Mouse (Mus musculus) heart, postnatal 14 days (tissue): ENCODE results near the gene B130006D01Rik. TPM values are rescaled to one million over a fixed set of nuclear protein-coding genes. Genes with fewer than 3 reads are reported as not detected.

ENCODE experiments used
- DNase-seq, 2 experiments: peaks; one replicate each; pipeline ENCODE4 v3.0.0; 2021 to 2022
- intact Hi-C: fragments of 180-260 bp; cut with DNase I; formaldehyde crosslinking; loops from one replicate; pipeline ENCODE4 v1.15.1; 2025
- long read RNA-seq, 2 experiments: library from polyadenylated mRNA; stranded (forward); transcript quantifications; one replicate each; pipeline ENCODE4 v2.0.0; 2021
- total RNA-seq, 2 experiments: library from RNA; stranded (reverse); gene quantifications; 2 replicates each; pipeline ENCODE4 v1.2.3; 2021

Gene B130006D01Rik
- under 1 TPM; 0.53 to 0.61 TPM for total RNA-seq
- long read RNA-seq, experiment 1: 0 reads
- long read RNA-seq, experiment 2: 0 reads

DNA sequence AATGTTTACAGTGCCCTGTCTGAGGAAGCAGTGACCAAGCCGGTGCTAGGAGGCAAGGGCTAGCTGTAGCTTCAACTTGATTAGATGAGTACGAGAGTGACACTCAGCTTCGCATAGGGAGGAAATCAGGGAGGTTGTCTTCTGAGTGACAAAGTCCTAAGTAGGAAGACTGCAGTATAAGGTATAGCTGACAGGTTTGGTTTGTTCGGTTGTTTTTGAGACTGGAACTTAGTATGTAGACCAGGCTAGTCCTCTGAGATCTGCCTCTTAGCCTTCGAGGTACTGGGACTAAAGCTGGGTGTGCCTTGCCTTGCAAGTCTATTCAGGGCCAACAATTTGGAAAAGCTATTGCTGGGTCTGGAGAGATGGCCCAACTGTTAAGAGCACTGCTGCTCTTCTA, at the start of gene B130006D01Rik:
TSS of gene B130006D01Rik (plus strand) at position 301 of the 400 bp plus-strand sequence.
- intact Hi-C loops: no loop called here
- DNase-seq: no peak

DNA sequence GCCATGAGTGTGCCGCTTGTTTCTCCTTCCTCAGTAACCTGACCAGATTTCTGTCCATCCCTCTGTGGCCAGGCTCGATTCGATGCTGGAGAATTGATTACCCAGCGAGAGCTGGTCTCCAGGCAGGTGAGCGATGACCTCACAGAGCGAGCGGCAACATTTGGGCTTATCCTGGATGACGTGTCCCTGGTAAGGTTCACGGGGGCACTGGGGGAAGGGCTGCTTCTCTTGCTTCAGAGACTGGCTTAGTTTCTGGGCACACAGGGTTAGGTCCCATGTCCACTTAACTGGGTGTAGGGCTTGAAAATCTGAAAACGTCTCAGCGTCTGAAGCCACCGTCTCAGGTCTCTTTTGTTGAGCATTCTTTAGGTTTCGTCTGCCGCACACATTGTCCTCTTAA, 47.9 kb upstream of the B130006D01Rik start:
- no peak for DNase-seq
- intact Hi-C loops: no loop called here

DNA sequence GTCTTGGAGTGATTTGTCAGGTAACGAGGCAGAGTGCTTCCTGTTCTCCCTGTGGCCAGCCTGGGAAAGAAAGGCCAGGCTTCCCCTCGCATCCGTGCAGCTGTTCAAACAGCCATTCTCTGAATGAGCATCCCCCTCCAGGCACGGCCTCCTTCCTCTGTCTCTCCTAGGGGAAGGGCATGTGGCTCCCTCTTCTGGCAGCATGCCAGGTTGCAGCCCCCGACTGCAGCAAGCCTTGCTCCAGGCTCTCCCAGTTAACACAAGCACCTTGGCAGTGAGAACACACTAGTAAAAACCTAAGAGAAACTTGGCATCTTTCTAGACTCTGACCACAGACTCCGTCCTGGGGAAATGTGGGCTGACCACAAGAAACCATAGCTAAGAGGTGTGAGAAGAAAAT, 47.1 kb upstream of the B130006D01Rik start:
- intact Hi-C loops: no loop called here
- peak; percentile 51 to 73 for DNase-seq

DNA sequence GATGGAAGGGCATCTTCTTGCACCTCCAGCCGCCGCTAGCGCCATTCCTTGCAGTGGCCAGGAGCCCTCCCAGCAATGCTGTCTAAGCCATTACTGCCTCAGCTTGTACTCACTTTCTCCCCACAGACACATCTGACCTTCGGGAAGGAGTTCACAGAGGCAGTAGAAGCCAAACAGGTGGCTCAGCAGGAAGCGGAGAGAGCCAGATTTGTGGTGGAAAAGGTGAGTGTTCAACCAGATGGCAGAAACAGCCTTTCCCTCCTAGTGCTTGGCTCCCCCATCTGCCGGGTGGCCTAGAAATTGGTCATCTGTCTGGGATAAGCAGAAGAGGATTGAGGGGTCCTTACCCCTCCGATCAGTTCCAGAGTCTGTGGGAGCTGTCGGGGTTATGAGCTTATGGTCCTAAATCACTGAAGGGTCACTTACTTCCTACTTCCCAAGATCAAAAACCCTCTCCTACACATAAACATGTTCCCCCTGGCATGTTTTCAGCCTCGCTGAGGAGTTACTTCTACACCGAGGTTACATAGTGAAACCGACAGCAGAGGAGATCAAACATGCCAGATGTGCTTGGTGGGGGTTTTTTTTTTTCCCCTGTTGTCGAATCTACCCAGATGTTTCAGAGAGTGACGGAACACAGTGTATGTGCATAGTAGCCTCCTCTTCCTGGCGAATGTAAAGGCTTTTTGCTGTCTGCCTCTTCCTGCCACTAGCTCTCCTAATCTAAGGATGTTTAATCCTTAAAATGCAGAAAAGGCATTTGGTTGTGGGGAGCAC, 45.3 kb upstream of the B130006D01Rik start:
- intact Hi-C loops: no loop called here
- DNase-seq: no peak

DNA sequence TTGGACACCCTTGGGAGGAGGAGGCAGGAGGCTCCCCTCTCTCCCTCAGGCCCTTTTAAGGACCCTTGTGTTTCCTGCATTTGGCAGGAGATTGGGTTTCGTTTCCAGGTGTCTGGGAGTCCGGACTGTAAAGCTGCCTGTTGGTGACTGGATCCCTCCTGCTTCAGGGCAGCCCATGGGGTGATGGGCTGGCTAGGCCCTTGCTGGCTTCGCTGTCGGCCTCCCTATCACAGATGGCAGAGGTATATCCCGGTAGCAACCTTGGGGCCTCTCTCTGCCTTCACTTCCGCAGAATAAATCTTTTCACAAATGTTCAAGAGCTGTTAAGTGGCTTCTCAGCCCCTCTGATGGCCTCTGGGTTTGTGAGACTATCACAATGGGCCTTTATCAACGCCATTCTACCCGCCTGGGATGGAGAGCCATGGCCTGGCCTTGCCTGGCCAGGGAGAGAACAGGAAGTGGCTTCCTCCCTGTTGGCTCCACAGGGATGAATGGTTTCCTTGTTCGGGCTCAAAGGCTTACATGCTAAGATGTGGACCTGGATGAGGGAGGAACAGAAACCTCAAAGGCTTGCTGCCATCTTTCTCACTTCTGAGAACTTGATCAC, 41.3 kb upstream of the B130006D01Rik start:
- intact Hi-C loops: no loop called here
- DNase-seq: no peak

DNA sequence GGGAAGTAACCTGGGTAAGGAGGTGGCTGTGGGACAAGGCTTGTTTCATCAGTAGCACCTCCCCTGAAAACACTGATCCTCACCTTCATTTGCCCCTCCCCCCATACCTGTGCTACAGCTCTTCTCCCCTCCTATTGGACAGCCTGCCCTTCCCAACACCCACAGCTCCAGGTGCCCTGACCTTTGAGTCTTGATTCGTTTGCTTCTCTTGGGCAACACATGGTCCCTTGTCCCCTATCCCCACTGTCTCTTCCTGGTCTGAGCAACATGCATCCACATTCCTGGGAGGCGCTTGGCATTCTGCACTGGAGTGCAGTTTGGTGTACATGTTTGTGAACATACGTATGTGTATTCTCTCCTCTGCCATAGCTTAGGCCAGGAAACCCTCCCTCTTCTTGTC, 40.4 kb upstream of the B130006D01Rik start:
- DNase-seq: no peak
- intact Hi-C loops: no loop called here

DNA sequence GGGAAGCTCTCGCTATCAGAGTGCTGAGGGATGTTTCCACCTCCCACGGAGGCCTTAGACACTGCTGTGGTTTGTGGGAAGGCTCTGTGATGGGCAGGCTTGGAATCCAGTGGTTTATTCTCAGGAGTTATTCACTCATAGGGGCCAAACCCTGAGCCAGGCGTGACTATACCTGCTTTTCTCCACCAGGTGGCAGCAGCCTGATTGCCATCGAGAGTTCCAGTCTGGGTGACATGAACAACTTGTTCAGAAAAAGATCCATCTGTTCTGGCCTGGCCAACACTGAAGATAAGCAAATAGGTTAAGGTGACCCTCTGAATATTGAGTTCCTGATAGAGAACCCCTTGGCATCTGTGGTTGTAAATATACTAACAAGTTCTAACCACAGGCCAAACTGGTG, 37.4 kb upstream of the B130006D01Rik start:
- peak; percentile 69 to 87 for DNase-seq

DNA sequence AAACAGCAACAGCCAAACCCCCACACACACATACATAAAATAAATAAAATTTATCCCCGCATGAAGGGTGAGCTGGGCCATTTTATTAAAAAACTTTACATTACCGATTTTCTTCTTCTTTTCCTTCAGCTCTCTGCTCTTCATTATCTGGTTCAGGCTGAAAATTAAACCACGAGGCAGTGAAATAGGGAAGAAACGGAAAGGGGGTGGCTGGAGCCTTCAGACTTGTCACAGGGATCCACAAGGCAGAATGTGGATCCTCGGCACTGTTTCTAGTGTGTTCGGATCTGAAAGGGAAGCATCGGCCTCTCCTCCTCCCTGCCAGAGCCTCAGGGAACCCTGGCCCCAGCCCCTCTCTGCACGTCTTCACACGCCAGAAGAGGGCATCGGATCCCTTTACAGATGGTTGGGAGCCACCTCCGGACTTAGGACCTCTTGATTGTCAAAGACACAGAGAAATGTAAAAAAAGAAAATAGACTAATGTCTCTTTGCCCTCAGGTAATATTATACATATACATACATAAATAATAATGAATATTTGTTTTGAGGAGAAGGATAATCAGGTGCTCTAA, 36.2 kb upstream of the B130006D01Rik start:
- DNase-seq: peak in 1 of 2 experiments; percentile 18

More for the DNA sequence above, 37.4 kb upstream of the B130006D01Rik start:
- intact Hi-C loops: loop anchor here (1.0 to 5.0 kb wide), 2 partner anchors 64 to 166 kb away; no protein-coding TSS in a partner anchor

DNA sequence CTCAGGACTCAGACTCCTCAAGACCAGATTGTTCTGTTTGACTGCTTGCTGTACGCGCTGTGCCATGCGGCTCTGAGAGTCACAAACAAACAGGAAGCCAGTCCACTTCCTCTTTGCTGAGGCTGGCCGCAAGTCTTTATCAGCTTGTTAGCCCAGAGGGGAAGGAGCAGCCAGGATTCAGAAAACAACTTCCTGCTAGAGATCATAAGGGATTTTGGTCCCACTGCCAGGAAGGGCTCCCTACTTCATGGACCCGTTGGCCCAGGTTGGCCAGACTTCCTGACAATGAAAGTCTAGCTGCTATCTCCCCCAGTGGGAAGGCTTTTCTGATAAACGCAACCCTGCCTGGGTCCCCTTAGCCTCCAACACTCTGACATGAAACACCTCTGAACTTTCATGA, 34.9 kb upstream of the B130006D01Rik start:
- intact Hi-C loops: loop anchor here (5.0 kb wide), 1 partner anchor 164 kb away; no protein-coding TSS in a partner anchor
- peak; percentile 50 to 54 for DNase-seq

More for the DNA sequence above, 36.2 kb upstream of the B130006D01Rik start:
- intact Hi-C loops: loop anchor here (5.0 kb wide), 1 partner anchor 165 kb away; no protein-coding TSS in a partner anchor

DNA sequence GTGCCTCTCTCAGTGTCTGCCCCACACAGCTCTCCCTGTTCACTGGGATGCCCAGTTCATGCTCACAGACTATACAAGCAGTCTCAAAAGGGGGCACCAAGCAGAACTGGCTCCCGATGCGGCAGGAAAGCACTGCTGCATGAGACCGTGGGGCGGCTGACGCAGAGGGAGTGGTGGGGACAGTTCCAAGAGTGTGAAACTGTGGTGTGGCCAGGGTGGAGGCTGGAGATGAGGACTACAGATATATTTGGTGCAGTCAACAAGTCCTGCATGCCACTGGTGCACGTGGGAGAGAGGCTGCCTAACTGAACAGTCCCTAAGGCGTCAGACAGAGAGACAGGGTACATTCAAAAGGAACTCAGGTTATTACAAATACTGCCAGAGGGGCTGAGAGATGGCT, 34.4 kb upstream of the B130006D01Rik start:
- peak; percentile 33 to 43 for DNase-seq
- intact Hi-C loops: loop anchor here (5.0 kb wide), 1 partner anchor 163 kb away; no protein-coding TSS in a partner anchor

DNA sequence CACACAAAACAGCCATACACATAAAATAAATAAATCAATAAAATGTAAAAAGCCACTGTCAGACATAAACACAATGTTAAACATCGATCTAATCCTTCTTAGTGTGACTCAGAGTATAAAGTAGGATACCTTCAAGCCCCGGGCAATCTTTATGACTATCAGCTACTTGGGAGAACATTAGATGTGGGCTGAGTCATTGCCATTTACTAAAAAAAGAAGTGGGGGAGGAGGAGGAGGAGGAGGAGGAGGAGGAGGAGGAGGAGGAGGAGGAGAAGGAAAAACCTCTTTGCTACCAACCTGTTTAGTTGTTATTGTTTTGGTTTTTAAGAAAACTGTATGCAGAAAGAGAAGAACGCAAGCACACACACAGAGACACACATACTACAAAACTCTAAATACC, 33.8 kb upstream of the B130006D01Rik start:
- no peak for DNase-seq
- intact Hi-C loops: loop anchor here (5.0 kb wide), 1 partner anchor 163 kb away; no protein-coding TSS in a partner anchor

DNA sequence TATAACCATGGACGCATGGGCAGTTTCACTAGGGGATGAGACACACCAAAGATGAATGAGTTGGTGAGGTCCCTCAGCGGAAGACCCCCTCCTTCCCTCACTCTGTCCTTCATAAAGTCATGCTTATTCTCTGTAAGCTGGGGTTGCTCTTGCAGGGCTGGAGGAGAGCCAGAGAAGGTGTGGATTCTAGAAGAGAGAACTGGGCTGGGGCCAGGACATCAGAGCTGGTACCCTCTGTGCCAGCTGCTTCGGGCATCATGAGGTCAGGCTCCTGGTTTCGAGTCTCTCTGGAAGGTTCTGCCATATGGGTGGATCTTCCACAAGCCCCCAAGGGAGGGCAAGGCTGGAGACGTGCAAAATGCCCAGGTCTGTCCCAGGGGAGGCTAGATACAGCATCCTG, 24.8 kb upstream of the B130006D01Rik start:
- no peak for DNase-seq
- intact Hi-C loops: no loop called here

DNA sequence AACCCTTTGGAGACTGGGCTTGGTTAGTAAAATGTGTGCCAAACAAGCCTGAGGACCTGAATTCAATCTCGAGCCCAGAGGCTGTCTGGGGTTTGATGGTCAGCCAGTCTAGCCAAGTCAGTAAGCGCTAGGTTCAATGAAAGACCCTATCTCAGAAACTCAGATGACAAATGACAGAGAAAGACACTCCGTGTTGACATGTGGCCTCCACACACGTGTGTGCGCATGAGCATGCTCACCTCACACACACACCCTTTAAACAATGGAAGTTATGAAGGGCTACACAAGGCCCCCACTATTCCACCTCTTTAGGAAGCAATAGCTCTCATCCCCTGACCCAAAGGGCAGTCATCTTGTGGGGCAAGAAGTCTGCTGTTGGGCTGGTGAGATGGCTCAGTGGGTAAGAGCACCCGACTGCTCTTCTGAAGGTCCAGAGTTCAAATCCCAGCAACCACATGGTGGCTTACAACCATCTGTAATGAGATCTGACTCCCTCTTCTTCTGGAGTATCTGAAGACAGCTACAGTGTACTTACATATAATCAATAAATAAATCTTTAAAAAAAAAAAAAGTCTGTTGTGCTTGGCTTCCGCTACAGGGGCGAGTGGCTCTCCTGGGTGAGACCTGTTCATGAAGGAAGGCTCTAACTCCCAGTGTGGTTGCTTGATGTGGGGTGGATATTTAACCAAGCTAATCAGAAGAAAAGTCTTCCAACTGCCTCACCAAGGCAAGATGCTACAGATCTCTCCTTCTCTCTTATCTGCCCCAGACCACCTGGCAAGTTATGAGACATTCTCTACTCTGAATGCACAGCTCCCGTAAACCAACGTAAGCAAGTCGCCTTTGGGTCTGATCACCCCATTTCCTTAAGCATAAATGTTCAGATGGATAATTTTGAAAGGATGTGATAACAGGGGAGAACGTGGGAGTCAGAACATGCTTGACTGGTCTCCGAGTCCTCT, 22.3 kb upstream of the B130006D01Rik start:
- intact Hi-C loops: no loop called here
- DNase-seq: no peak

DNA sequence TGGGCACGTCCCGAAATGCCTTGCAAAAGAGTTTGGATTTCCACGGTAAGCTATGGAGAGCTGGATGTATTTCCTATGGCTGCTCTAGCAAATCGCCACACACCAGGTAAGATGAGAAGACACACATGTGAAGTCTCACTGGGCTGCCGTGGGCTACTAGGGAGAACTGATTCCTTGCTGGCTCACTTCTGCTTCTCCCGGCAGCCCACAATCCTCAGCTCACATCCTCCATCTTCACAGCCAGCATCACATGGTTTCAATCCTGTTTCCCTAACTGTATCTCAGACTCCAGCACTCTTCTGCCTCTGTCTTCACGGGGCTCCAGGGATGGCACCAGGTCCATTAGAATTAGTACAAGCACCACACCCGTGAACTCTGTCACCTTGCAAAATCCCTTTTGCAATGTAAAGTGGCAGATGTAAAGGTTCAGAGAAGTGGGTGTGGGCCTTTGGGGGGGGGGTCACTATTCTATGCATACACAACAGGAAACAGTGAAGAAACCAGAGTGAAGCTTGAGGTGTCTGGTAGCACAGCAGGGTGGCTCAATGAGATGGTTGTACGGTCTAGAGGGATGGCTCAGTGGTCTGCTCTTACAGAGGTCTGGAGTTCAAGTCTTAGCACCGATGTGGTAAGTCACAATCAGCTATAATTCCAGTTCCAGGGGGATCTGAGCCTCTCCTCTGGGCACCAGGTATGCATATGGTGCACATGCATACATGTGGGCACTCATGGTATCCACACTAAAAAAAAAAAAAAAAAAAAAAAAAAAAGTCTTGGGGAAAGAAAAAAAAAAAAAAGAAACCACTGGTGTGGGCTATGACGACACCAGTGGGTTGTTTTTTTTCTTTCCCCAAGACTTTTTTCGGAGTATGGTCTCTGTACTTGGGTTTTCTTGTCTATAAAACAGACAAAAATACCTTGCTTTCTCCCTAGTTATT, 19.1 kb upstream of the B130006D01Rik start:
- intact Hi-C loops: no loop called here
- DNase-seq: no peak

DNA sequence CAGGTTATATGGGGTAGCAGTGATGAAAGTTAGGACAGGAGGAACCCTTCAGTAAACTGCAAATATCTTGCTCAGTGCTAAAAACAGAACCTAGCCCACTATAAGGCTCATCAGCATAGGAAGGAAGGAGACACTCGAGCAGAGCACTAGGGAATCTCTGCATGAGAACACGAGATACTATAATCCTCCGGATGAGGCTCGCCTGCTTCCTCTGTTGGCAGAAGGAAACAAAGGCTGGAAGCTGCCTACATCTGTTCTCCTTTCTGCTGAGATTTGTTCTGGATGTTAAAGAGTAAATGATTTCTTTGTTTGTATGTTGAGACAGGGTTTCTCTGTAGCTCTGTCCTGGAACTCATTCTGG, 18.4 kb upstream of the B130006D01Rik start:
- intact Hi-C loops: no loop called here
- DNase-seq: no peak

DNA sequence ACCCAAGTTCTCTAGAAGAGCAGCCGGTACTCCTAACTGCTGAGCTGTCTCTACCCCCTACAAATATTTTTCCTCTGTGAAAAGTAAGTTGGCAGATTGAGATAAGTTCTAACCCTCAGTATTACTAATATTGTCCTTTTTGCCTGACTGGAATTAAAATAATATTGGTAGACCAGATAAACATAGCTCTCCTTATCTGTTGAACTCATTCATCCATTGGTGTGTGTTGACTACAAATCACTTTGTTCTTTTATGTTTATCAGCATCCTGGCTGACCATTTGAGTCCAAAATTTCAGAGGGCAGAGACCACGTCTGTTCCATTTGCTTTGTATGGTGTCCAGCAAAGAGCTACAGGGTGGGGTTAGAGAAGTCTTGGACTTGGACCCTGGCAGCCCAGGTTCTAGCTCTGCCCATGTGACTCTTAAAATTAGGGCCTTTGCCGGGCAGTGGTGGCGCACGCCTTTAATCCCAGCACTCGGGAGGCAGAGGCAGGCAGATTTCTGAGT, 13.8 kb upstream of the B130006D01Rik start:
- intact Hi-C loops: no loop called here
- DNase-seq: no peak

DNA sequence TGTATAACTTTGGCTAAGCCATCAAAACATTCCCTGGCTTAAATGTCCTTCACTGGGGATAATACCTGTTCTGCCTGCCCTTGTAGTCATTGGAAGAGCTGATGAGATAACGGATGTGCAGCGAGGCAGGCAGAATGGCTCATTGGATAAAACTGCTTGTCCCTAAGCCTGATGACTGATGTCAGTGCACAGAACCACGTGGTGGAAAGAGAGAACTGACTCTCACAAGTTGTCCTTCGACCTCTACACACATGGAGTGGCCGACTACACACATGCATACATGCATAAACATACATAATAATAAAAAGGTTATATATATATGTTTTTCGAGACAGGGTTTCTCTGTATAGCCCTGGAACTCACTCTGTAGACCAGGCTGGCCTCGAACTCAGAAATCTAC, 12.9 kb upstream of the B130006D01Rik start:
- no peak for DNase-seq
- intact Hi-C loops: no loop called here

DNA sequence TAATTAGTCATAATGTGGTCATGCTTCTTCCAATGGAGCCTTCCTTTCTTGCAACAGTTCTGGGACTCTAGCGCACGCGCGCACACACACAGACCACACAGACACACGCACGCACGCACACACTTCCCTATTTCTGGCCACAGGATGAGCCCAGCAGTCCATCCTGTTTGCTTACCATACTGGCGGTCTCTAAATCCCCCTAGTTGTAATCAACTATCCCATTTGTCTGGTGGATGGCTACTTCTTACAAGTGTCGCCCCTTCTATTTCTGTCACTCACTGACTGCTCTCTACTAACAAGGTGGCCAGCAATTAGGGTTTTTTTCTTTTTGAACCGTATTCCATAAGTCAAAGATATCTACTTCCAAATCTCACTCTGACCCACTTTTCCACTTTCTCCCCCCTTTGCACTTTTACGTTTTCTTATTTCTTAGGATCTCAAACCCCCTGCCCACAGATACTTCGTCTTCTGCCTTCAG, 11.3 kb upstream of the B130006D01Rik start:
- DNase-seq: peak; percentile 21 to 31
- intact Hi-C loops: loop anchor here (2.0 kb wide), 1 partner anchor 21 kb away; no protein-coding TSS in a partner anchor
